Mouse (Mus musculus): ENCODE data around the gene Hoxb5.

Gene Hoxb5

DNA sequence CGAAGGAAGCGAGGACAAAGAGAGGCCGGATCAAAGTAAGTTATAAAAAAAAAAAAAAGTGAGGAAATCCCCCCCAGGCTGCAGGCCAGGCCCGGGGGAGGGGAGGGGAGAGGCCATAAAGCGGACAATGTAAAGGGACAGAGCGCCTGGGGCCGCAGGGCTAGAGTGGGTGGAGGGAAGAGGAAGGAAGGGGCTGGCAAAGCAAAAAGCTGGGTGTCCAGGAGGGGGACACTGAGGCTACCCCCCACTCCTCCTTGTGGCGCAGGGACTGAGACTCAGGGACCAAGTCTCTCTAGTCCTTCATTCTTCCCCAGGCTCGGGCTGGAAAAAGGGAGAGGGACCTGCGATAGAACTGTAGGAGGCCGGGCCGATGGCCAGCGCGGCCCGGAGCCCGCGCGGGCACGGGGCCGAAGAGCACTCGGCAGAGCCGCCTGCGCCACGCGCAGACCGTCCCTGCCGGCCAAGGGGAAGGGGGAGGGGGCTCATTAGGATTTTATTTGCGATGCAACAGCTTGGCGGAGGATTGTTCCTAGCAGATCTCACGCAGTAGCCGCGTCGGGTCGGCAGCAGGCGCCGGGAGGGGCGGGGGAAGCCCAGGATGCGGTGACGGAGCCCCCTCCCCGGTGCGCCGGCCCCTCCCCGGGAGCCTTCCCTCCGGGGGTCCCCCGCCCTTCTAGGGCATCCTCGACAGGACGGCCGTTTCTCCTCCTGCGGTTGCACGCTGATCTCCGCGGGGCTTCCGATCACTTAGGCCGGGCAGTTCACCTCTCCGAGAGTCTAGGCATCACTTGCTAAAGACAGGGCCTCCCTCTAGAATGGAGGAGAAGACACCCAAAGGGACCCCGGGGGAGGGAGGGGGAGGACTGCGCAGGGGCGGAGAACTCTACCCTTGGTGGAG is 30.9 kb upstream of the Hoxb5 start:
- in situ Hi-C loops (cut with MboI, MseI) = no loop called here

GRCm38 (mm10) chr11:96274428-96274827 is 28.7 kb upstream of the Hoxb5 start:
- in situ Hi-C loops (cut with MboI, MseI) = no loop called here

GRCm38 (mm10) chr11:96275896-96276295 is 27.2 kb upstream of the Hoxb5 start:
- in situ Hi-C loops (cut with MboI, MseI) = loop anchor here (5.0 kb wide), 1 partner anchor 81 kb away; no protein-coding TSS in a partner anchor

- in situ Hi-C loops (cut with MboI, MseI) = loop anchor here (5.0 kb wide), 1 partner anchor 80 kb away; no protein-coding TSS in a partner anchor
Measured at GRCm38 (mm10) chr11:96277151-96278044, 25.7 kb upstream of the Hoxb5 start.

GRCm38 (mm10) chr11:96278324-96278723 is 24.8 kb upstream of the Hoxb5 start:
- in situ Hi-C loops (cut with MboI, MseI) = loop anchor here (5.0 kb wide), 1 partner anchor 79 kb away; no protein-coding TSS in a partner anchor

GRCm38 (mm10) chr11:96278773-96279172 is 24.4 kb upstream of the Hoxb5 start:
- in situ Hi-C loops (cut with MboI, MseI) = loop anchor here (5.0 kb wide), 1 partner anchor 79 kb away; no protein-coding TSS in a partner anchor

DNA sequence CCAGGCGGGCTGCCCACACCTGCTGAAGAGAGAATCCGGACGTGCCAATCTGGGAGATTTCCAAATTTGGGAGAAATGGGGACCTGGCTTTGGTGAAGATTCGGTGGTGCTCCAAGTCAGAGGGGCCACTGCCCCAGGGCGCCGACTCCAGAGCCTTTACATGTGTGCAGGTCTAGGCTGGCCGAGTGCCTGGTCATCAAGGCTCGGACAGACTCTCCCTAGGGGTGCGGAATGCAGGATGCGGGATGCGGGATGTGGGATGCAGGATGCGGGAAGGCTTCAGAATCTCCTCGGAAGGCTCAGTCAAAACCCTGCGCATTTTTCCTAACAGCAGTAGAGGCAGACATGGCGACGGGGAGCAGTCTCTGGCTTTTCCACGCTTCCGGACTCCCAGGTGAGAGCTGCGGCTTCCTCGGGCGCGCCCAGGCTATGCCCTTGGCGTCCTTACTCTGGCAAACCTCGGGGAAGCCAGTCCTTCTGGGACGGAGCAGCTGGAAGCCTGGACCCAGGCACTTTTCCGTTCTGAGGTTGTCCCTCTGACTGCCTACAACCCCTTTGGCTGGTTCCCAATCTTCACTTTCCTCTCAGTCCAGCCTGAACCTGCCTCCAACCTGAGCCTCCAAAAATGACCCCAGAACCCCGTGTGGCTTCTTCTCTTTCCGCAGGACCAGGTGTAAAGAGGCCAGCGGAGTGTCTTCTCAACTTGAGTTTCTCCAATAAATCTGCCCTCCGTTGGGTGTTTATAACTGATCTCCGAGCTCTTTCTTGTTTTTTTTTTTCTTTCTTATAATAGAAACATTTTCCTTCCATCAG is 23.5 kb upstream of the Hoxb5 start:
- in situ Hi-C loops (cut with MboI, MseI) = loop anchor here (5.0 kb wide), 1 partner anchor 78 kb away; no protein-coding TSS in a partner anchor

DNA sequence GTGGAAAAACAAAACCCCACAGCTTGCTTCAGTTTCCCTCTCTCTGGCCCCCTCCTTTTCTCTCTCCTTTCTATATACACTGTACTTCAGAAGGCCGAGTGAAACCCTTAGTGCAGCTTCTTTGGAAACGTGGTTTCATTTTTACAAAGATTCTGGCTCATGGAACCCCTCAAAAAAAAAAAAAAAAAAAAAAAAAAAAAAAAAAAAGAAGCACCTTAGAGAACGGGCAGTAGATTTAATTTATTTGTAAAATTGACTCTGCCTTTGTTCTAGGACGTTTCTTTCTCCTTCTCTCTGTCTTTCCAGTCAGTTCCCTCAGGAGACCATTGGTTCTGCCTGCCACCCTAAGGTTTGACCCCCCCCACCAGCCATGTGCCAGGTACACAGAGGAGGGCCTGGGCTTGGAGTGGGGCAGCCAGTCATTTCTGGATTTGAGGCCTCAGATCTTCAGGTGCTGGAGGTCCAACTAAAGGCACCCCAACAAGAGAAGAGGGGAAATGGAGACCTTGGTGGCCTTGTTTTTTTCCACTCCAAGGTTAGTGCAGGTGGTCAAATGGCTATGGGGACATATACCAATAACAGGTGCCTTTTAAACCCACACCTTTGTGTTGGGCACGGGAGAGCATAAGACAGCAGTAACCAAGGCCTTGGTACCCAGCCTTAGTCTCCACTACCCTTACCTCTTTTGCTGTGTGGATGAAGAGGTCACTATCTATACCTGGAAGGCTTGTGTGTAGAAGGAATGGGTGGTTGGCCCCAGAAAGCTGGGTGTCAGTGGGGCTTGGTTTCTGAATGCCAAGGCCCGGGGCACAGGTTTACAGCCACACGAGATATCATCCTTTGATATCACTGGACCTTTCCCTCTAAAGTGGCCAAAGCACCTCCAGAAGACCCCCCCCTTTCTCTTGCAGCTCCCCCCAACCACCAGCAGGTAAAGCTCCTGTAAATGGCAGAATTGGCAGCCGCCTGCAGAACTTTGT is 22.4 kb upstream of the Hoxb5 start:
- in situ Hi-C loops (cut with MboI, MseI) = no loop called here

- in situ Hi-C loops (cut with MboI, MseI) = no loop called here
Measured at GRCm38 (mm10) chr11:96281396-96281795, 21.7 kb upstream of the Hoxb5 start.

GRCm38 (mm10) chr11:96281855-96282570 is 21.1 kb upstream of the Hoxb5 start, which contains the start of gene Hoxb8:
TSS of gene Hoxb8 (plus strand) at chr11:96281905.
- in situ Hi-C loops (cut with MboI, MseI) = no loop called here

DNA sequence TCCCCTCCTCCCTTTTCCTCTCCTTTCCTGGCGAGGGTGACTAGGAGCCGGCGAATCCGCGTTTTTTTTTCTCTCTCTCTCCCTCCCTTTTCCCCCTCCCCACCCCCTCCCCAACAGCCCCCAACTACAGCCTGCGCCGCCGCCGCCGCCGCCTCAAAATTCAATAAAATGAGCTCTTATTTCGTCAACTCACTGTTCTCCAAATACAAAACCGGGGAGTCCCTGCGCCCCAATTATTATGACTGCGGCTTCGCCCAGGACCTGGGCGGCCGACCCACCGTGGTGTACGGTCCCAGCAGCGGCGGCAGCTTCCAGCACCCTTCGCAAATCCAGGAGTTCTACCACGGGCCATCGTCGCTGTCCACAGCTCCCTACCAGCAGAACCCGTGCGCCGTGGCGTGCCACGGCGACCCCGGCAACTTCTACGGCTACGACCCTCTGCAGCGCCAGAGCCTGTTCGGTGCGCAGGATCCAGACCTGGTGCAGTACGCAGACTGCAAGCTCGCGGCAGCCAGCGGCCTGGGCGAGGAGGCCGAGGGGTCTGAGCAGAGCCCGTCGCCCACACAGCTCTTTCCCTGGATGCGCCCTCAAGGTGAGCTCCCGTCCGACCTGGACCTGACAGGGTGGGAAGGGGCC is 20.2 kb upstream of the Hoxb5 start:
- in situ Hi-C loops (cut with MboI, MseI) = no loop called here

GRCm38 (mm10) chr11:96284041-96284749 is 18.9 kb upstream of the Hoxb5 start:
- in situ Hi-C loops (cut with MboI, MseI) = no loop called here

GRCm38 (mm10) chr11:96284774-96285734 is 18.1 kb upstream of the Hoxb5 start:
- in situ Hi-C loops (cut with MboI, MseI) = no loop called here

DNA sequence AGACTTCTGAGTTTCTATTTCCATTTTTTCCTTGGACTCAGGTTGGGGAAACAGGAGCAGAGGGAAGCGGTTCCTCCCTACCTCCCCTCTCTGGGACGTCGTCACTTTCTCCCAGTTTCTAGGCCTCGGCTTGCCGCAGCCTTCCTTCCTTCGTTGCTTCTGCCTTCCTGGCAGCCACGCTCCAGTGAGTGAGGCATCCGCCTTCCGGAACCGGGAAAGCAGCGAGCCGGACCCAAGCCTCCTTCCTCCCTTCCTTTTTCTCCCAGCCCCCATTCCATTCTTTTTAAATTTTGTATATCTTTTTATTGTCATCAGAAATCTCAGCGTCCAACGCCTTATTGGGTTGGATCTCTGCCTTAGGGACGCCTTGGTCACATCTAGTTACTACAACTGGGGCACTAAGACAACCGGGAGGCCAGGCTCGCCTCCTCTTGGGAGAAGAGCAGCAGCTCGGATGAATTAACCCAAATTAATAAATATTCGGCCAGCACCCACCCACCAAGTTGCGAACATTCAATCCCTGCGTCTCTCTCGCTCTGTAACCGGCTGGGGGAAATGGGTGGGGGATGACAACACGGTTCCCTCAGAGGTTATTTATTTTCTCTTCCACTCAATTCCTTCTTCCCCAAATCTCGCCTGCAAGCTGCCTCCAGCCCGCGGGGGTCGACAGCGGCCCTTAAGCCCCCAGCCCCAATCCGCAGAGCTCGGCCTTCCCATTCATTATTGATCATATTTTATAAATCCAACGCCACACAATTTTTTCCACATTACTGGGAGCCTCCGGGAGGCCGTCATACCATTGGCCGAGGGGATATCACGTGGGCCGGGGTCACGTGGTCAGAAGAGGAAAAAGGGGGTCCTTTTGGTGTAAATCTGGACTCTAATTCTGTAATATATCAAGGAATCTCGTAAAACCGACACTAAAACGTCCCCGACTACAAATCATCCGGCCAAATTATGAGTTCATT is 17.1 kb upstream of the Hoxb5 start, which contains the start of gene Hoxb7:
Hoxb7 (plus strand) TSS at position 853 of the 968 bp plus-strand sequence.
- in situ Hi-C loops (cut with MboI, MseI) = no loop called here

DNA sequence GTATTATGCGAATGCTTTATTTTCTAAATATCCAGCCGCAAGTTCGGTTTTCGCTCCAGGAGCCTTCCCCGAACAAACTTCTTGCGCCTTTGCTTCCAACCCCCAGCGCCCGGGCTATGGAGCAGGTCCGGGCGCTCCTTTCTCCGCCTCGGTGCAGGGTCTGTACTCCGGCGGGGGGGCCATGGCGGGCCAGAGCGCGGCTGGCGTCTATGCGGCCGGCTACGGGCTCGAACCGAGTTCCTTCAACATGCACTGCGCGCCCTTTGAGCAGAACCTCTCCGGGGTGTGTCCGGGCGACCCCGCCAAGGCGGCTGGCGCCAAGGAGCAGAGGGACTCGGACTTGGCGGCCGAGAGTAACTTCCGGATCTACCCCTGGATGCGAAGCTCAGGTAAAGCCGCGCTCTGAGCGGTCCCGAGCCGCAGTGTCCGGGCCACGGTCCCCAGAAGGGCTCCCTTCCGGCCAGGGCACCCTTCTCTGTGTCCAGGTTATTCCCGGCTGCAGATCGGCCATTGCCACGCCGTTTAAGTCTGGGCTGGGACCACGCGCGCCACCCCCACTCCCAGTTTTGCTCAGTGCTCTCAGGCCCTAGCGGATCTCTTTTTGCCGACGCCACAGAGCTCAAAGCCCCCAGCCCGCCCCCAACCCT is 16.3 kb upstream of the Hoxb5 start:
- in situ Hi-C loops (cut with MboI, MseI) = no loop called here

Data from T-helper 2 cell (primary cell).